Mouse (Mus musculus) hindbrain, embryonic 16.5 days (tissue): ENCODE results near the gene Fbxo28. TPM values are rescaled to one million over a fixed set of nuclear protein-coding genes. Genes with fewer than 3 reads are reported as not detected.

ENCODE experiments used
- ATAC-seq: fragments of 200-750 bp; cut with Nextera tagmentation; 2 replicates; pipeline ENCODE4 v1.8.0; 2017; ENCODE audit warnings: moderate TSS enrichment, moderate library complexity
- H3K27ac ChIP-seq: fragments of 300-500 bp; sonication (generic); 2 replicates; pipeline ENCODE4 v1.5.1; 2014; ENCODE audit warnings: low read depth, mild to moderate bottlenecking, control low read depth, low read length, moderate library complexity
- H3K27me3 ChIP-seq: fragments of 300-500 bp; sonication (generic); replicated peaks from 2 replicates; pipeline ENCODE4 v1.6.1; 2014; ENCODE audit warnings: low read length; ENCODE audit not compliant: control insufficient read depth, insufficient read depth
- H3K36me3 ChIP-seq: fragments of 300-500 bp; sonication (generic); 2 replicates; pipeline ENCODE4 v1.6.1; 2014; ENCODE audit warnings: mild to moderate bottlenecking, low read length, moderate library complexity, mixed read lengths; ENCODE audit not compliant: control insufficient read depth, insufficient read depth
- H3K4me1 ChIP-seq: fragments of 300-500 bp; sonication (generic); 2 replicates; pipeline ENCODE4 v1.6.1; 2014; ENCODE audit warnings: low read depth, low read length; ENCODE audit not compliant: control insufficient read depth, insufficient read depth
- H3K4me2 ChIP-seq: fragments of 300-500 bp; sonication (generic); 2 replicates; pipeline ENCODE4 v1.6.1; 2014; ENCODE audit warnings: mild to moderate bottlenecking, low read length, control low read depth, moderate library complexity
- H3K4me3 ChIP-seq: fragments of 300-500 bp; sonication (generic); 2 replicates; pipeline ENCODE4 v1.5.1; 2014; ENCODE audit warnings: mild to moderate bottlenecking, low read length, control low read depth, moderate library complexity
- H3K9ac ChIP-seq: fragments of 300-500 bp; sonication (generic); 2 replicates; pipeline ENCODE4 v1.6.1; 2014; ENCODE audit warnings: low read depth, mild to moderate bottlenecking, control low read depth, low read length, moderate library complexity
- H3K9me3 ChIP-seq: fragments of 300-500 bp; sonication (generic); 2 replicates; pipeline ENCODE4 v1.6.1; 2014; ENCODE audit warnings: mild to moderate bottlenecking, low read length, moderate library complexity; ENCODE audit not compliant: control insufficient read depth
- WGBS: fragments of 180-500 bp; shearing (Covaris S2); extraction: QIAGEN DNeasy Blood & Tissue Kit; methylation state at CpG from one replicate; pipeline ENCODE4 v1.1.7; 2014; 5-methylcytosine and 5-hydroxymethylcytosine counted together
- polyA plus RNA-seq: library from polyadenylated mRNA; unstranded; fragments of >200 nt; fragmentation: Nextera tagmentation; extraction: Ambion mirVana; gene quantifications from 2 replicates; pipeline ENCODE4 v1.2.1, GENCODE M21; 2015

Fbxo28 gene
- polyA plus RNA-seq, 1 experiment from 2014 or later = 20.6 TPM

GRCm38 (mm10) chr1:182332090-182333034, 9.1 kb downstream of the Fbxo28 start:
- 85% methylated on average over 5 of the region's 5 CpGs for WGBS
- H3K4me1 ChIP-seq = peaks cover 4% of the 10 kb centered on the region
- H3K9me3 ChIP-seq = no peaks in the 10 kb centered on the region
- H3K27ac ChIP-seq = no peak overlapping the region
- no peak overlapping the region for H3K9ac ChIP-seq
- no peak overlapping the region for H3K4me2 ChIP-seq
- H3K4me3 ChIP-seq = no peak overlapping the region
- ATAC-seq = no peak
- no peaks in the 10 kb centered on the region for H3K27me3 ChIP-seq
- peaks cover 5% of the 10 kb centered on the region; the same call in 1 of the 2 replicates for H3K36me3 ChIP-seq

DNA sequence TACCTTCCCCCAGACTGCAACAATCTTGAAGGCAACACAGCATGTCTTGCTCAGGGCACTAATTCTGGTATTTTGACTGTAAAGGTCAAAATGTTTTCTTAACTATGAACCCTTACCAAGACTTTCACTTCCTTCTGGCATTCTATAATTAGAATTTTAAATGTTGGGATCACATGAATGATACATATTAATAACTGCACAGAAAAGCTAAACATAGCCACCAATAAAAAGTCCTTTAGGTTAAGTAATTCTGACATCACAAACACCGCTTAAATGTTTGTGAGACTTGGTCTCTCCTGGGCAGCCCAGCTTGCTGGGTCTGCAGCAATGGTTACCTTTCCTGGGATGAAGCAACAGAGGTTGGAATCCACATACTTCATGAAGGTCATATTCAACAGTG, 15.5 kb downstream of the Fbxo28 start:
- WGBS = 97% methylated on average over 1 of the region's 1 CpGs
- H3K9me3 ChIP-seq = no peaks in the 10 kb centered on the region
- H3K4me1 ChIP-seq = no peaks in the 10 kb centered on the region
- H3K4me2 ChIP-seq = no peak overlapping the region
- no peak overlapping the region for H3K9ac ChIP-seq
- no peak overlapping the region for H3K4me3 ChIP-seq
- ATAC-seq = no peak
- H3K27me3 ChIP-seq = no peaks in the 10 kb centered on the region
- H3K36me3 ChIP-seq = peaks cover 31% of the 10 kb centered on the region
- H3K27ac ChIP-seq = no peak overlapping the region

DNA sequence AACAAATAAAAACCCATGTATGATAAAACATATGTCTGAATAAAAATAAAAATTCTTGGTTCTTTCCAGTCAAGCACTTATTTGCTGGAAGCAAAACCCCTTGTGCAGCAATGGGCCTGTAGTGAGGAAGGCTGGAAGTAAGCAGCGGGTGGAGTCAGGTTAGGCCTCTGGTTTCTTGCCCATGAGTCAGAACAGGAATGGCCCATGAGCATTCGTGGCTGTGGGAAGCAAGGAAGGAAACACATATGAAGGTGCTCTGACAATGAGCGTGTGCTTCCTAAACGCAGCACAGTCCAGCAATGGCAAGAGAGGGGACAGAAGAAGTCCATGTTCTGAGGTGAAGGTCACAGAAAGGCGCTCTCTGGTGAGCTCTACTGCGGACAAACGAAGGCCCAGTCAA, 16.9 kb downstream of the Fbxo28 start:
- H3K4me1 ChIP-seq = no peaks in the 10 kb centered on the region
- 96% methylated on average over 7 of the region's 7 CpGs for WGBS
- H3K4me3 ChIP-seq = no peak overlapping the region
- H3K27me3 ChIP-seq = no peaks in the 10 kb centered on the region
- H3K27ac ChIP-seq = no peak overlapping the region
- ATAC-seq = no peak
- peaks cover 34% of the 10 kb centered on the region for H3K36me3 ChIP-seq
- H3K4me2 ChIP-seq = no peak overlapping the region
- no peaks in the 10 kb centered on the region for H3K9me3 ChIP-seq
- H3K9ac ChIP-seq = no peak overlapping the region

- Histone ChIP-seq H3K9me3 (no peaks in the 10 kb centered on the region), H3K4me3 (no peak overlapping the region), H3K4me2 (no peak overlapping the region), H3K27ac (no peak overlapping the region), H3K4me1 (no peaks in the 10 kb centered on the region), H3K27me3 (no peaks in the 10 kb centered on the region), H3K9ac (no peak overlapping the region), H3K36me3 (peaks cover 30% of the 10 kb centered on the region)
- 93% methylated on average over 3 of the region's 3 CpGs for WGBS
- ATAC-seq = no peak
Measured at GRCm38 (mm10) chr1:182323139-182323538, 18.3 kb downstream of the Fbxo28 start.

- Histone ChIP-seq H3K36me3 (peaks cover 16% of the 10 kb centered on the region), H3K27ac (no peak overlapping the region), H3K4me3 (no peak overlapping the region), H3K27me3 (no peaks in the 10 kb centered on the region), H3K4me1 (no peaks in the 10 kb centered on the region), H3K9ac (no peak overlapping the region), H3K9me3 (peaks cover 2% of the 10 kb centered on the region; the same call in 1 of the 2 replicates), H3K4me2 (no peak overlapping the region)
- ATAC-seq = no peak
- WGBS = 97% methylated on average over 5 of the region's 5 CpGs
Measured at GRCm38 (mm10) chr1:182314201-182314600, 27.2 kb downstream of the Fbxo28 start.

DNA sequence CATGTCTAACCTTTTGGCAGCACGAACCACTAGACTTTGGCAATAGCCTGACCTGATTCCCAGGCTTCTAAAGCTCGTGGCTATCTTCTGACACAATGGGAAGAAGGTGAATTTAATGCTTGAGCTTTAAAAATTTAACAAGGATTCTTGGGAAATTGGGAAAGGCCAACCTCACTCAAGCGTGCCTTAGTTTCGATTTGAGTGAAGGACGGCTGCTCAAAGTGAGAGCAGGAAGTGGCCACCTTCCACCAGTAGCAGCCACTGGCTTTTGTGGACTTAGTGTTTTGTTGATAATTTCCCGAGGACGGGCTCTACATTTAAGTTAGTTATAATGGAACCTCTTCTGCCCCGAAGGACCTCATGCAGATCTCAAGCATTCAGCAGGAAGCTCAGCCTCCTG, 28.2 kb downstream of the Fbxo28 start:
- H3K9me3 ChIP-seq = peaks cover 2% of the 10 kb centered on the region; the same call in 1 of the 2 replicates
- no peak overlapping the region for H3K9ac ChIP-seq
- H3K27me3 ChIP-seq = no peaks in the 10 kb centered on the region
- H3K4me1 ChIP-seq = no peaks in the 10 kb centered on the region
- H3K36me3 ChIP-seq = peaks cover 16% of the 10 kb centered on the region
- ATAC-seq = no peak
- H3K27ac ChIP-seq = no peak overlapping the region
- H3K4me3 ChIP-seq = no peak overlapping the region
- H3K4me2 ChIP-seq = no peak overlapping the region
- 93% methylated on average over 8 of the region's 8 CpGs for WGBS

DNA sequence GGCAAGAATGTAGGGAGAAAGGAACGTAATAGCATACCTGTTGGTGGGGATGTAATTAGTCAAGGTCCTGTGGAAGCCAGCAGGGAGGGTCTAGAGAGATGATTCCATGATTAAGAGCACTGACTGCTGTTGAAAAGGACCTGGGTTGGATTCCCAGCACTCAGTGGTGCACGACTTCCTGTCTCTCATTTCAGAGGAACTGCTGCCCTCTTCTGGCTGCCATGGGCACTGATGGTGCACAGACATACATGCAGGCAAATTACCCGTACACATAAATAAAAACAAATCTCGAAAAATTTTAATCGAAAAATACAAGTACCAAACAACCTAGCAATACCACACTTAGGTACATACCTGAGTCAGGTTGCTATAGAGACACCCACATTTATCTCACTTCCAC, 30.1 kb downstream of the Fbxo28 start:
- WGBS = over 99% methylated on average over 5 of the region's 5 CpGs
- no peak overlapping the region for H3K4me2 ChIP-seq

DNA sequence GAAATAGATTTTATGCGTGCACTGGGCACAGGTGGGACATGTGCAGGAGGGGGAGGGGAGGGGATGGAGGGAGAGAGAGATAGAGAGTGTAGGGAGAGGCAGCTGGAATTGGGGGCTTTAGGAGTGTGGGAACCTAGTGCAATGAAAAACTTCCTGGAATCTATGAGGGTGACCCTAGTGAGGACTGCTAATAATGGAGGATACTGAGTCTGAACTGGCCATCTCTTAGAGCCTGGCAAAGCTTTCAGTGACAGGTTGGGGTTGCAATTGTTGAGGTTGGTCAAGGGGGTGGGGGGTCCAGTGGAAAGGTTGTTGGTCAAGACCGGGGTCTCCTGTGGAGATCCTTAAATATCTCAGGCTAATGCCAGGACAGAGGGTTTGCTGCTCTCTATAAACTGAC, 31.1 kb downstream of the Fbxo28 start:
- H3K9ac ChIP-seq = no peak overlapping the region
- H3K27ac ChIP-seq = no peak overlapping the region
- ATAC-seq = no peak
- H3K9me3 ChIP-seq = peaks cover 2% of the 10 kb centered on the region; the same call in 1 of the 2 replicates
- no peak overlapping the region for H3K4me3 ChIP-seq
- WGBS = 86% methylated on average over 2 of the region's 2 CpGs
- no peaks in the 10 kb centered on the region for H3K27me3 ChIP-seq
- no peak overlapping the region for H3K4me2 ChIP-seq
- H3K36me3 ChIP-seq = peaks cover 3% of the 10 kb centered on the region
- H3K4me1 ChIP-seq = no peaks in the 10 kb centered on the region

More for the DNA sequence above, 30.1 kb downstream of the Fbxo28 start:
- Histone ChIP-seq H3K9ac (no peak overlapping the region), H3K27me3 (no peaks in the 10 kb centered on the region), H3K36me3 (peaks cover 3% of the 10 kb centered on the region), H3K9me3 (peaks cover 2% of the 10 kb centered on the region; the same call in 1 of the 2 replicates), H3K4me1 (no peaks in the 10 kb centered on the region), H3K27ac (no peak overlapping the region), H3K4me3 (no peak overlapping the region)
- ATAC-seq = no peak

DNA sequence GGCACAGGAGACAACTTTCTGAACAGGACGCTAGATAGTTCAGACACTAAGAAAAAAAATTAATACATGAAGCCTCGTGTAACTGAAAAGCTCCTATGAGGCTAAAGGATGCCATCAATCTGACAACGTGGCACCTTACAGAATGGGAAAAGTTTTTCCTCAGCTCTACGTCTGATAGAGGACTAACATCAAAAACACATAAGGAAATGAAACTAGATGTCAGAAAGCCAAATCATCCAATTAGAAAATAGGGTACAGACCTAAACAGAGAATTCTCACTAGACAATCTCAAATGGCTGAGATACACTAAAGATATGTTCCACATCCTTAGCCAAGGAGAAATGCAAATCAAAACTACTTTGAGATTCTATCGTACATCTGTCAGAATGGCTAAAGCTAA, 32.0 kb downstream of the Fbxo28 start:
- no peaks in the 10 kb centered on the region for H3K27me3 ChIP-seq
- H3K9ac ChIP-seq = no peak overlapping the region
- ATAC-seq = no peak
- no peak overlapping the region for H3K4me3 ChIP-seq
- H3K9me3 ChIP-seq = peaks cover 2% of the 10 kb centered on the region; the same call in 1 of the 2 replicates
- H3K36me3 ChIP-seq = peaks cover 3% of the 10 kb centered on the region
- H3K4me1 ChIP-seq = no peaks in the 10 kb centered on the region
- 73% methylated on average over 5 of the region's 5 CpGs for WGBS
- H3K27ac ChIP-seq = no peak overlapping the region
- no peak overlapping the region for H3K4me2 ChIP-seq
